Mouse (Mus musculus): ENCODE measurements at regions not wholly inside any gene's neighbourhood (a gene's known extent, or its start where the extent isn't known, plus 50 kb on each side); places are given as distances from the start of the nearest gene placed in this dataset.

DNA sequence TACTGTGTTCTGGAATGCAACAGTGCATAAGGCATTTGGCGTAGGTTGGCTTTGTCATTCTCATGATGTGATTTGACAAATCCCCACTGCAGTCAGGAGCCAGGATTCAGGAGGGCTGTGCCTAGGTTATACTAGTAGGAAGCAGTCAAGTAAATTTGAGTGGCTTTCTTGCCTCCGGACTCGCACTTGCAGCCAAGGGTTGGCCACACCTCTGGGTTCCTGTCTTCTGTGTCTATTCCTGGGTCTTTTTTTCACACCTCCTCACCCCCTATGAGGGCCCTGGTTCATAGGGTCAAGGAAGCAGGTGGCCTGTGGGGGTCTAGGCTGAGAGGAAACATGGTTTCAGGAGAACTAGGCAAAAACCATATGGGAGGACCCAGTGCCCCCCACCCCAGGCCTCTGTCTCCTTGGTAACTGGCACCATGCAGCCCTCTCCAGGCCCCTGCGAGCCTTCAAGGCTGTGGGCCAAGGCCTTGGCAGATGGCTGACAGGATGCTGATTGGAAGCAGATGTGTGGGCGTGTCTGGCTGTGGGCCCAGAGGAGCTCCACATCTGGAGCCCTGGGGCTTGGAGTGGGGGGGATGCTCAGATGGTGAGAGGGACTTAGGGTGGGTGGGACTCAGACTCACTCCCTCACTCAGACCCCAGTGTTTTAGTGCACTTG, 195.7 kb downstream of the Rgs3 start:
- ChIA-PET POLR2A (no interaction called here), CTCF (interaction anchor here (1.7 kb wide), 1 partner anchor 12 kb away, joined by 4 read pairs; no protein-coding TSS in a partner anchor)
- DNase-seq (ENCODE audit: low read depth, low spot score) (no peak), ATAC-seq (no peak)
- in situ Hi-C loops (cut with MboI; ENCODE audit: low pct_unique_long_range_greater_than_20kb) = loop anchor here (5.0 kb wide), 1 partner anchor 58 kb away; no protein-coding TSS in a partner anchor
- TF ChIP-seq CTCF (IDR thresholded peaks at IDR 0.05) = no peak
- H3K27me3 ChIP-seq = no peaks in the 10 kb centered on the region

DNA sequence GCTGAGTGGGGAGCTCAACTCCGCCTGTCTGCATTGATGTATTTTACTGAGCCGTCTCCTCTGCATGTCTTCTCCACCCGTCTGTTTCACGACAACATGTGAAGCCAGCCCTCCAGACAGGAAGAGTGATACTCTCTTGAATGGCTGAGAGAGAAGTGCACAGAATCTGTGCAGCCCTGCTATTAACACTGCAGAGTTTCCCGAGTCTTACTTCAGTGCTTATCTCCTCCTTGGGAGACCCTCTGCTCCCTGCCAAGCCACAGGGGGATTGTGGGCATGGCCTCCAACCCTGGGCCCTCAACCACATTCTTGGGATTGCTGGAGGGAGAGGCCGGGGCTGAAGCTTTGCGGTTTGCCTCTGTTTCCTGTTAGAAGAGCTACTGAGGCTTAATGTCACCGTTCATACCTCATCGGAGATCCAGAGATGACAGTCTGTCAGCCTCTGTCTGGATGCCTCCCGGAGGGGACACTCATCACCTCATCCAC, 197.1 kb downstream of the Rgs3 start:
- H3K27me3 ChIP-seq = no peaks in the 10 kb centered on the region
- CTCF ChIA-PET = no interaction called here
- in situ Hi-C loops (cut with MboI; ENCODE audit: low pct_unique_long_range_greater_than_20kb) = loop anchor here (5.0 kb wide), 1 partner anchor 59 kb away; no protein-coding TSS in a partner anchor
- ATAC-seq = no peak
- POLR2A ChIA-PET = no interaction called here
- no peak for DNase-seq (ENCODE audit: low read depth, low spot score)
- no peak for TF ChIP-seq CTCF (IDR thresholded peaks at IDR 0.05)

DNA sequence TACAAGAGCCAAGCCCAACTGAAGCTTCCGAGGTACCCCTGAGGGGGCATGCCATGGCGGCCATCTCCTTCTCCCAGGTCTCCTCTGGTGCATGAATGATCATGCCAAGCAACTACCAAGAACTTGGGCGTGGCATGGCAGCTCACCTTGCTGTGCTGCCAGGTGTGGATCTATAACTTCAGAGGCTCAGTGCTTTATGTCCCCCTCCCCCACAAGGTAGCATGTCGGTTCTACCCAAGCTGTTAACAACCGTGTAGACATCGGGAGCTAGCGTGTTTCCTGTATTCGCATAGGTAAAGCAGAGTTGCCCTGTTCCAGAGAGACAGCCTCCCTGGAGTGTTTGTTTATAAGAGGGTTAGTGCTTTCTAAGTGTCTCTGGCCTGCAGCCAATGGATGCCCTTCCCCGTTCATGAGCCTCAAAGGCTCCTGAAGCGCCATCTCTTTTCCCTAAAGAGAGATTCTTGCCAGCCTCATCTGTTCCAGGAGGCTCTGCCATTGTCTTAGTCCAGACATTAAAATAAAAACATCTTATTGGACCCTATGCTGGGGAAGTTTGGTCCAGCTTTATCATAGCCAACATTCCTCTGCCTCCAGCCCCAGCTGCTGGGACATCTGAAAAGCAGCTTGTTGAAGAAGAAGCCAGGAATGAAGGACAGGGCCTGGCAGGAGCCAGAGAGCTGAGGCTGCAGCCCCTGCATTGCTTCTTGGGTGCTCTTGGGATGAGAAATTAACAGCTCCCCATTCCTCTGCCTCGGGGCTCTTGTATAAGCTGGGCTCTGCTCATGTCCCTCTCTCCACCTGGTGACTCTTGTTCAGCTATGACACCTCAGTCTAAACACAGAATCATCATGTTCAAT, 201.3 kb downstream of the Rgs3 start:
- no peak for TF ChIP-seq CTCF (IDR thresholded peaks at IDR 0.05)
- no peak for DNase-seq (ENCODE audit: low read depth, low spot score)
- CTCF ChIA-PET = interaction anchor here (0.9 to 7.1 kb wide), 7 partner anchors 17 to 200 kb away, joined by 4 to 127 read pairs (median 5); no protein-coding TSS in a partner anchor
- POLR2A ChIA-PET = interaction anchor here (0.6 kb wide), 1 partner anchor 15 kb away, joined by 4 read pairs; no protein-coding TSS in a partner anchor
- ATAC-seq = no peak
- H3K27me3 ChIP-seq = no peaks in the 10 kb centered on the region
- in situ Hi-C loops (cut with MboI; ENCODE audit: low pct_unique_long_range_greater_than_20kb) = no loop called here

DNA sequence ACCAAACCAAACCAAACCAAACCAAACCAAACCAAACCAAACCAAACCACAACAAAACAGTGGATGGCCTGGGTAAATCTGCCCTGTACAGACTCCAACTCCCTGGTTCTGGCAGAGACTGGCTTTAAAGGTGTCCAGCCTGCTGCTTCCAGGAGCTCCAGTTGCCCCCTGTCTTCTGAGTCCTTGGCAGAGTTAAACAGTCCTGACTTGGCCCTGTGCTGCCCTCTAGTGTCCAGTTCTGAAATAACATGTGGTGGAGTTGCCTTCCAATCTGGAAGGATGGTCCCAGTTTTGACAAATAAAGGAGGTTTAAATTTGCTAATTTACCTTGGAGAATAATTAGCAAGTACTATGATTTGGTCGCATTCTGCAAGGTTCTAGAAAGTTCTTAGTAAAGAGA, 202.0 kb downstream of the Rgs3 start:
- POLR2A ChIA-PET = interaction anchor here (2.1 kb wide), 1 partner anchor 64 kb away, joined by 10 read pairs; no protein-coding TSS in a partner anchor
- CTCF ChIA-PET = interaction anchor here (0.9 to 7.1 kb wide), 7 partner anchors 18 to 200 kb away, joined by 4 to 127 read pairs (median 5); no protein-coding TSS in a partner anchor
- H3K27me3 ChIP-seq = no peaks in the 10 kb centered on the region
- peak; percentile 71 for TF ChIP-seq CTCF (IDR thresholded peaks at IDR 0.05)
- DNase-seq (ENCODE audit: low read depth, low spot score) (no peak), ATAC-seq (peak; percentile 19)
- in situ Hi-C loops (cut with MboI; ENCODE audit: low pct_unique_long_range_greater_than_20kb) = no loop called here

- in situ Hi-C loops (cut with MboI; ENCODE audit: low pct_unique_long_range_greater_than_20kb) = no loop called here
- peaks cover 3% of the 10 kb centered on the region for H3K27me3 ChIP-seq
- POLR2A ChIA-PET = interaction anchor here (1.1 to 2.1 kb wide), 3 partner anchors 10 to 67 kb away, joined by 3 to 10 read pairs (median 4); no protein-coding TSS in a partner anchor
- CTCF ChIA-PET = interaction anchor here (1.1 to 7.1 kb wide), 8 partner anchors 10 to 368 kb away, joined by 3 to 127 read pairs (median 3); no protein-coding TSS in a partner anchor
- peak; percentile 78 for ATAC-seq
- peak; percentile 90 for TF ChIP-seq CTCF (IDR thresholded peaks at IDR 0.05)
- no peak for DNase-seq (ENCODE audit: low read depth, low spot score)
Observed at GRCm38 (mm10) chr4:62763990-62764389, 201.4 kb upstream of the Zfp618 start.

GRCm38 (mm10) chr4:62769469-62770234, 195.7 kb upstream of the Zfp618 start:
- in situ Hi-C loops (cut with MboI; ENCODE audit: low pct_unique_long_range_greater_than_20kb) = loop anchor here (5.0 kb wide), 1 partner anchor 212 kb away; the partner anchor contains the start of gene Rgs3

DNA sequence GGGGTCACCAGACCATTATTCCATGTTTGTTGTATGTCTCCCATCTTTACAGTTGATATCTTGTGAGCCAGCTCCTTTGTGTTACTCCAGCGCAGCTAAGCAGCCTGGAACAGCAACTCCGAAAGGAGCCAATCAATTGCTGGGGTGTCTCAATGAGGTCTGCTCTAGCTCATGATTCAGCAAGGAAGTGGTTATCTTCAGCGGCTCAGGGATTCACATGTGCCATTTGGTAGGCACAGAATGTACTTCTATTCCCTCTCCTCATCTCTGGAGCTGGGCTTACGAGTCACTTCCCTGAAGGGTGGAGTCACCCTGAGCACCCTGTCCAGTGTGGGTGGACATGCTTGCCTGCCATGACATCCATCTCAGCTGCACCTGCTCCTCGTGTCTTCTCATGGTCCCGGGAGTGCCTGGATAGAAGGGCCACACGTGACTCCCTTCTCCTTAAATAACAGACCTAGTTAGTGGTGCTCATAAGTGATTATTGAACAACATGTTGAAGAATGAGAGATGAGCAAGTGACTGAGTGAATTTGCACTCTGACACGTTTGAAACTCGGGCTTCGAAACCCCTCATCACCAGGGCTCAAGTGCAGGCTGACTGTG, 190.3 kb upstream of the Zfp618 start:
- DNase-seq (ENCODE audit: low read depth, low spot score) = no peak
- no peak for ATAC-seq
- POLR2A ChIA-PET = no interaction called here
- no peaks in the 10 kb centered on the region for H3K27me3 ChIP-seq
- in situ Hi-C loops (cut with MboI; ENCODE audit: low pct_unique_long_range_greater_than_20kb) = no loop called here
- CTCF ChIA-PET = interaction anchor here (0.9 to 2.8 kb wide), 2 partner anchors 12 to 102 kb away, joined by 3 to 9 read pairs; no protein-coding TSS in a partner anchor
- no peak for TF ChIP-seq CTCF (IDR thresholded peaks at IDR 0.05)

More at GRCm38 (mm10) chr4:62769469-62770234, 195.7 kb upstream of the Zfp618 start:
- peaks cover 3% of the 10 kb centered on the region for H3K27me3 ChIP-seq
- POLR2A ChIA-PET = no interaction called here
- CTCF ChIA-PET = interaction anchor here (0.9 to 2.7 kb wide), 6 partner anchors 11 to 208 kb away, joined by 3 to 15 read pairs (median 3); no protein-coding TSS in a partner anchor
- DNase-seq (ENCODE audit: low read depth, low spot score) = no peak
- ATAC-seq = no peak
- TF ChIP-seq CTCF (IDR thresholded peaks at IDR 0.05) = no peak

GRCm38 (mm10) chr4:62776881-62777280, 188.5 kb upstream of the Zfp618 start:
- no peak for DNase-seq (ENCODE audit: low read depth, low spot score)
- ChIA-PET POLR2A (no interaction called here), CTCF (no interaction called here)
- TF ChIP-seq CTCF (IDR thresholded peaks at IDR 0.05) = no peak
- in situ Hi-C loops (cut with MboI; ENCODE audit: low pct_unique_long_range_greater_than_20kb) = no loop called here
- no peak for ATAC-seq
- H3K27me3 ChIP-seq = peaks cover 3% of the 10 kb centered on the region

GRCm38 (mm10) chr4:62777436-62777835, 187.9 kb upstream of the Zfp618 start:
- DNase-seq (ENCODE audit: low read depth, low spot score) = no peak
- peaks cover 3% of the 10 kb centered on the region for H3K27me3 ChIP-seq
- no peak for ATAC-seq
- CTCF ChIA-PET = no interaction called here
- TF ChIP-seq CTCF (IDR thresholded peaks at IDR 0.05) = no peak
- POLR2A ChIA-PET = no interaction called here
- in situ Hi-C loops (cut with MboI; ENCODE audit: low pct_unique_long_range_greater_than_20kb) = no loop called here
